Mouse (Mus musculus) brain, embryonic 18.5 days (tissue): ENCODE results near the gene Arhgef26.
A peak's percentile ranks its signal among the peaks of the same experiment; 100 is the strongest.

Source experiments
- DNase-seq: peaks from one replicate; pipeline ENCODE4 v3.0.0-alpha.2; 2012; ENCODE audit warnings: low read depth, low spot score

Gene Arhgef26

GRCm38 (mm10) chr3:62449871-62450496, 111.8 kb downstream of the Arhgef26 start:
- DNase-seq = no peak

- DNase-seq = no peak
Measured at GRCm38 (mm10) chr3:62452961-62453360, 114.8 kb downstream of the Arhgef26 start.

- no peak for DNase-seq
Measured at GRCm38 (mm10) chr3:62454096-62454495, 116.0 kb downstream of the Arhgef26 start.

GRCm38 (mm10) chr3:62455854-62456253, 117.7 kb downstream of the Arhgef26 start:
- DNase-seq = peak; percentile 54

GRCm38 (mm10) chr3:62458284-62459013, 120.3 kb downstream of the Arhgef26 start:
- no peak for DNase-seq

GRCm38 (mm10) chr3:62459483-62459882, 121.3 kb downstream of the Arhgef26 start:
- no peak for DNase-seq

GRCm38 (mm10) chr3:62464276-62464675, 126.1 kb downstream of the Arhgef26 start:
- DNase-seq = no peak

- DNase-seq = no peak
Measured at GRCm38 (mm10) chr3:62470179-62470578, 132.0 kb downstream of the Arhgef26 start.

GRCm38 (mm10) chr3:62484340-62484739, 146.2 kb downstream of the Arhgef26 start:
- no peak for DNase-seq

GRCm38 (mm10) chr3:62492568-62492967, 154.4 kb downstream of the Arhgef26 start:
- no peak for DNase-seq

- DNase-seq = no peak
Measured at GRCm38 (mm10) chr3:62499327-62499726, 161.2 kb downstream of the Arhgef26 start.

- DNase-seq = no peak
Measured at GRCm38 (mm10) chr3:62505166-62505900, 167.2 kb downstream of the Arhgef26 start.

GRCm38 (mm10) chr3:62506488-62507205, 168.5 kb downstream of the Arhgef26 start, which contains the start of gene Dhx36:
TSS of gene Dhx36 (minus strand) at chr3:62507004.
- DNase-seq = peak; percentile 94

- DNase-seq = no peak
Measured at GRCm38 (mm10) chr3:62507206-62507647, 169.1 kb downstream of the Arhgef26 start.
